Mouse (Mus musculus) olfactory bulb, adult 2 months (tissue): Measurements from ENCODE around the gene Anxa6. TPM values are rescaled to one million over a fixed set of nuclear protein-coding genes. Genes with fewer than 3 reads are reported as not detected.

Experiments
- H3K27ac ChIP-seq: fragments of 200-500 bp; 2 replicates; pipeline ENCODE4 v1.5.1; 2012; ENCODE audit warnings: low read depth, low read length; ENCODE audit not compliant: insufficient read depth
- H3K4me1 ChIP-seq: fragments of 200-500 bp; 2 replicates; pipeline ENCODE4 v1.6.1; 2012; ENCODE audit warnings: low read length; ENCODE audit not compliant: control insufficient read depth, insufficient read depth
- H3K4me3 ChIP-seq: fragments of 200-500 bp; 2 replicates; pipeline ENCODE4 v1.5.1; 2012; ENCODE audit warnings: mild to moderate bottlenecking, low read depth, low read length, moderate library complexity; ENCODE audit not compliant: insufficient read depth
- CTCF ChIP-seq: fragments of 200-500 bp; IDR thresholded peaks from 2 replicates; pipeline ENCODE4 v1.5.1; 2012; ENCODE audit warnings: low read depth, mild to moderate bottlenecking, low read length, moderate library complexity; ENCODE audit not compliant: insufficient read depth
- POLR2A ChIP-seq: fragments of 200-500 bp; IDR thresholded peaks from 2 replicates; pipeline ENCODE4 v1.6.1; 2012; ENCODE audit warnings: mild to moderate bottlenecking, low read depth, low read length, moderate library complexity; ENCODE audit not compliant: insufficient read depth
- WGBS: fragments of 180-500 bp; shearing (Covaris S2); methylation state at CpG from one replicate; pipeline ENCODE4 v1.1.7; 2018; 5-methylcytosine and 5-hydroxymethylcytosine counted together
- polyA plus RNA-seq: library from polyadenylated mRNA; stranded (reverse); fragments of >200 nt; gene quantifications from 2 replicates; pipeline ENCODE4 v1.2.4, GENCODE M21; 2012; ENCODE audit warnings: low replicate concordance; ENCODE audit not compliant: missing spikeins, insufficient read depth, insufficient read length

Anxa6 gene
- polyA plus RNA-seq, 1 experiment: not detected

GRCm38 (mm10) chr11:54931405-54932093, 101.7 kb downstream of the Anxa6 start:
- Histone ChIP-seq H3K27ac (no peak overlapping the region), H3K4me1 (0 out of 2 replicates have a peak, but pooled peaks cover 4% of the 10 kb centered on the region), H3K4me3 (no peak overlapping the region)
- WGBS: 62% methylated on average over 5 of the region's 5 CpGs
- TF ChIP-seq CTCF: no peak
- no peak for TF ChIP-seq POLR2A

GRCm38 (mm10) chr11:54930318-54930979, 102.8 kb downstream of the Anxa6 start:
- 60% methylated on average over 7 of the region's 7 CpGs for WGBS
- no peak overlapping the region for H3K27ac ChIP-seq

DNA sequence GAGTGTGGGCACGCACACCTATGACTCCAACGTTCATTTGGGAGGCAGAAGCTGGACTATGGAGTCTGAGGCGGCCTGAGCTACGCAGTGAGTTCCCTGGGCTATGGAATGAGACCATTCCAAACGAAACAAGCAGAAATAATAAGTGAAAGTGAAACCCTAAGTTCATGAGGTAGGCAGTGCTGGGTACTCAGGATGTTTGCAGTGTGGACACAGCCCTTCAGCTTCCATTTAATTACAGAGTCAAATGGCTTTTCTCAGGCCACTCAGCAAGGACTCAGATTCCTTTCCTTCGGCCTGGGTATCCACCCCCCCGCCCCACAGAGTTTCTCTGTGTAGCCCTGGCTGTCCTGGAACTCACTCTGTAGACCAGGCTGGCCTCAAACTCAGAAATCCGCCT, 103.5 kb downstream of the Anxa6 start:
- no peaks in the 10 kb centered on the region for H3K4me1 ChIP-seq
- 90% methylated on average over 8 of the region's 8 CpGs for WGBS
- H3K4me3 ChIP-seq: no peak overlapping the region
- TF ChIP-seq CTCF: no peak
- no peak for TF ChIP-seq POLR2A
- H3K27ac ChIP-seq: no peak overlapping the region

More at GRCm38 (mm10) chr11:54930318-54930979, 102.8 kb downstream of the Anxa6 start:
- TF ChIP-seq POLR2A (no peak), CTCF (peak; percentile 35; the same call in 1 of the 2 replicates)
- Histone ChIP-seq H3K4me1 (no peaks in the 10 kb centered on the region), H3K4me3 (no peak overlapping the region)

DNA sequence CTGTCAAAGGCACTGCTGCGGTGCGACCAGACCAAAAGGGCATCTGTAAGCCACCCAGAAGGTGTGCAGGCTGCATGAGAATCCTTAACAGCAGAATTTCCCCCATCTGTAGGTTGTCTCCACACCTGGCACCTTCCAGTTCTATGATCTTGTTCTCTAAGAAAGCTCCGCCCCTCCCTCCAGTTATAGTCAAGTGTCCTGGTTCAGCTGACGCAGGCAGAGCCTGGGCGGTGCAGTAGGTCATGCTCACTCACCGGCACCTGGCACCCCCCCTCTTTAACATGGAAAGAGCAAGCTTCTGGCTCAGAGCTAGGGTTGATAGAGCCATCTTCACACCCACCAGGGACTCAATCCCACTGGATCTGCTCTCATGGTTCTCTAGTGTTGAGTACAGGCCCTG, 104.0 kb downstream of the Anxa6 start:
- 88% methylated on average over 6 of the region's 6 CpGs for WGBS
- no peak overlapping the region for H3K4me3 ChIP-seq
- no peaks in the 10 kb centered on the region for H3K4me1 ChIP-seq
- no peak overlapping the region for H3K27ac ChIP-seq
- TF ChIP-seq POLR2A (no peak), CTCF (no peak)

Other genes with a start within 250 kb of the Anxa6 start
- gene Cdc42se2, start 245.8 kb downstream of the Anxa6 start, polyA plus RNA-seq: 199 and 303 TPM in 2 replicates
- not detected in 2 replicates for gene Lyrm7, start 172.5 kb downstream of the Anxa6 start, polyA plus RNA-seq
- gene Hint1, start 167.1 kb downstream of the Anxa6 start, polyA plus RNA-seq: not detected in 2 replicates
- gene Gpx3, start 131.0 kb downstream of the Anxa6 start, polyA plus RNA-seq: not detected in 2 replicates
- gene Tnip1, start 70.5 kb downstream of the Anxa6 start, polyA plus RNA-seq: 110 TPM in 1 of 2 replicates, not detected in the other
- gene Ccdc69, start 44.7 kb upstream of the Anxa6 start, polyA plus RNA-seq: not detected in 2 replicates
- not detected in 2 replicates for gene Gm2a, start 64.7 kb upstream of the Anxa6 start, polyA plus RNA-seq
- not detected in 2 replicates for gene Slc36a3, start 118.3 kb upstream of the Anxa6 start, polyA plus RNA-seq
- not detected in 2 replicates for gene Slc36a2, start 151.6 kb upstream of the Anxa6 start, polyA plus RNA-seq
- gene Slc36a1, start 170.9 kb upstream of the Anxa6 start, polyA plus RNA-seq: not detected in 2 replicates